Mouse (Mus musculus): Measurements from ENCODE around the gene Ldhc. TPM values are rescaled to one million over a fixed set of nuclear protein-coding genes. Genes with fewer than 3 reads are reported as not detected.
"Not testable (repeated sequence)": the region's sequence is repeated elsewhere in the genome, so short reads cannot be mapped to it uniquely, and the experiment has no call there.

Ldhc gene
- polyA plus RNA-seq, 1 experiment from 2014 or later = not detected

DNA sequence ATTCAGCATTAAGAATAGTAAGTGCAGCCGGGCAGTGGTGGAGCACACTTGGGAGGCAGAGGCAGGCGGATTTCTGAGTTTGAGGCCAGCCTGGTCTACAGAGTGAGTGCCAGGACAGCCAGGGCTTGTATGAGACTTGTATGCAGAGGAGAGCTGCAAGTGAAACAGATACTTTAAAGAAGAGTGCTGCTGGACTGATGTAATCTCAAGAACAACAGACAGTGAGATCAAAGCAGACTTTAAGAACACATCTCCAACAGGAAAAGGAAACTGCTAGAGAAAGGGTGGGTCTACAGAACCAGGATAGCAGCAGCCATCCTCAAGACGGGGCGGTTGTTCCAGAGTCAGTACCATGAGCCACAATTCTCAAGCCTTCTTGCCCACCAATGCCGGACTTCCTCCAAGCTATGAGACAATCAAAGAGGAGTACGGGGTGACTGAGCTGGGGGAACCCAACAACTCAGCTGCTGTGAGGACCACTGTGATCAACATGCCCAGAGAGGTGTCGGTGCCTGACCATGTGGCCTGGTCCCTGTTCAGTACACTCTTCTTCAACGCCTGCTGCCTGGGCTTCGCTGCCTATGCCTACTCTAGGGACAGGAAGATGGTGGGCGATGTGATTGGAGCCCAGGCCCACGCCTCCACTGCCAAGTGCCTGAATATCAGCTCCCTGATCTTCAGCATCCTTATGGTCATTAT, 28.7 kb upstream of the Ldhc start:
- WGBS (ENCODE audit: insufficient replicate concordance) = 81% methylated on average over 11 of the region's 11 CpGs
- H3K4me2 ChIP-seq; H3K36me3 ChIP-seq (ENCODE audit: control insufficient read depth, insufficient read depth, low read length); H3K9me3 ChIP-seq (replicated peaks; ENCODE audit: control insufficient read depth, low read length); H3K4me3 ChIP-seq (ENCODE audit: low read depth, low read length); H3K27me3 ChIP-seq (ENCODE audit: control insufficient read depth, insufficient read depth, low read length); H3K27ac ChIP-seq (ENCODE audit: low read depth, low read length); H3K9ac ChIP-seq (ENCODE audit: low read depth, low read length); ATAC-seq (replicated peaks; ENCODE audit: insufficient number of reproducible peaks, low FRiP score, low TSS enrichment): not testable (repeated sequence)
- peaks cover 27% of the 10 kb centered on the region for H3K4me1 ChIP-seq (ENCODE audit: control insufficient read depth, insufficient read depth, low read length)

DNA sequence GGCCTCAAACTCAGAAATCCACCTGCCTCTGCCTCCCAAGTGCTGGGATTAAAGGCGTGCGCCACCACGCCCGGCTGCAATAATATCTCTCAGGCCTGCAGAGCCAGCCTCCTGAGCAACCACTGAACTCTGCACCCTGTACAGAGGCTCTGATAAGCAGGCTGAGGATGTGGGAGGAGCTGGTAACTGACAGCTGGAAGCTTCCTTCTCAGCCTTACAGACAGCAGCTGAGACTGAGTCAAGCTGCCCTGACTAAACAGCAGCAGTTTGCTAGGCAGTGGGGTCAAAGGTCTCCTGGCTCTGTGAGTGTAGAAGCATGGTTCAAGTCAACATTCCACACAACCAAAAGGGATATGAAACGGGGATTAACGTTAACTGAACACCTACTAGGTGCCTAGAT, 27.7 kb upstream of the Ldhc start:
- 24% methylated on average over 6 of the region's 6 CpGs for WGBS (ENCODE audit: insufficient replicate concordance)
- H3K4me2 ChIP-seq = no peak overlapping the region
- peak; percentile 66 for ATAC-seq (replicated peaks; ENCODE audit: insufficient number of reproducible peaks, low FRiP score, low TSS enrichment)
- peaks cover 20% of the 10 kb centered on the region for H3K4me1 ChIP-seq (ENCODE audit: control insufficient read depth, insufficient read depth, low read length)
- no peaks in the 10 kb centered on the region for H3K36me3 ChIP-seq (ENCODE audit: control insufficient read depth, insufficient read depth, low read length)
- H3K27ac ChIP-seq (ENCODE audit: low read depth, low read length) = no peak overlapping the region
- no peak overlapping the region for H3K4me3 ChIP-seq (ENCODE audit: low read depth, low read length)
- H3K9ac ChIP-seq (ENCODE audit: low read depth, low read length) = no peak overlapping the region
- no peaks in the 10 kb centered on the region for H3K27me3 ChIP-seq (ENCODE audit: control insufficient read depth, insufficient read depth, low read length)
- no peaks in the 10 kb centered on the region for H3K9me3 ChIP-seq (replicated peaks; ENCODE audit: control insufficient read depth, low read length)

DNA sequence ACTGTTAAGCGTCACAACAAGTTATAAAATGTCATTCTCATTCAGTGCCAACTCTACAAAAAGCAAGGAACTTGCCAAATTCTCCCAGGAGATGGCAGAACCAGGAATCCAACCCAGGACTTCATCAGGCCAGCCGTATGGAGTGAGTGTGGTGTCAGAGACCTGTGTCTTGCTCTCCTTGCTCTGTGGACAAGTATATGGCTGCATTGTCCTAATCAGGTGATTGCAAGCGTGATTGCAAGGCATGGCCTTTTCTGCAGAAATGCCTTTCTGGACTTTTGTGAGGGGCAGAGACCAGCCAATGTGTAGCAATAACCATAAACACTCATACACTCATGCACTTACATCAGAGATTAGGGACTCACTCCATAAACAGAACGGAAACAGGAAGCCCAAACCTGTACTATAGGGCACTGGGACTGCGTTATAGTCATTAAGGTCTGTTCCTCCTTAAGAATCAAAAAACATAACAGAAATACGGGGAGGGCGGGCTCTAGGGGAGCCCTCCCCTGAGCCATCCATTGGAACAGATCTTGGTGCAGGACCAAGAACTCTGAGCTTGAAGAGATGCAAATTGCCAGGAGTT, 27.2 kb upstream of the Ldhc start:
- H3K36me3 ChIP-seq (ENCODE audit: control insufficient read depth, insufficient read depth, low read length) = no peaks in the 10 kb centered on the region
- H3K4me2 ChIP-seq = no peak overlapping the region
- no peak overlapping the region for H3K4me3 ChIP-seq (ENCODE audit: low read depth, low read length)
- WGBS (ENCODE audit: insufficient replicate concordance) = 75% methylated on average over 7 of the region's 7 CpGs
- H3K9me3 ChIP-seq (replicated peaks; ENCODE audit: control insufficient read depth, low read length) = no peaks in the 10 kb centered on the region
- H3K27me3 ChIP-seq (ENCODE audit: control insufficient read depth, insufficient read depth, low read length) = no peaks in the 10 kb centered on the region
- no peak overlapping the region for H3K9ac ChIP-seq (ENCODE audit: low read depth, low read length)
- no peak for ATAC-seq (replicated peaks; ENCODE audit: insufficient number of reproducible peaks, low FRiP score, low TSS enrichment)
- H3K4me1 ChIP-seq (ENCODE audit: control insufficient read depth, insufficient read depth, low read length) = peaks cover 24% of the 10 kb centered on the region
- H3K27ac ChIP-seq (ENCODE audit: low read depth, low read length) = no peak overlapping the region

DNA sequence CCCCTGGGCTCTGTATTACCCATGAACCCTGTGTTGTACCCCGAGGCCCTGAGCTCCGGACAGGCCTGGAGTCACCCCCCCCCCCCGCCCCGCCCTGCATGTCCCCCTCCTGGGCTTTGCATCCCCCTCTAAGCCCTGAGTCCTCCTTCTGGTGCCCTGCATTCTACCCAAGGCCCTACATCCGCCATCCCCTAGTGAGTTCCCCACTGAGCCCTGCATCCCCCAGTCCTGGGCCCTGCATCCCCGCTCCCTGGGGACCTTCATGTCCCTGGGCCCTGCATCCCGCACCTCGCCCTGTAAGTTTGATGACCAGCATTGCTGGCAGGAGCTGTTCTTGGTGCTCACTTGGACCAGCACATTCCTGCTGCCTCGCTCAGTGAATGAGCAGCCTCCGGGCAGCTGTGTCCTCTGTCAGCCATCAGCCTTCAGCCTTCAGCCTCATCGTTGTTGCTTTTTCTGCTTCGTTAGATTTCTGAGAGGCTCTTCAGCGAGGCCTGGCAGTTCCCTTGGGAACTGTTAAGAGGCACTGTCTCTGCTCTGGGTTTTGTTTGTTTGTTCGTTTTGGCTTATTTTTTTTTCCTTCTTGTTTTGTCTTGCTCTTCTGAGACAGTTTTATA, 25.9 kb upstream of the Ldhc start:
- H3K4me3 ChIP-seq (ENCODE audit: low read depth, low read length) = no peak overlapping the region
- 39% methylated on average over 11 of the region's 14 CpGs for WGBS (ENCODE audit: insufficient replicate concordance)
- ATAC-seq (replicated peaks; ENCODE audit: insufficient number of reproducible peaks, low FRiP score, low TSS enrichment) = no peak

DNA sequence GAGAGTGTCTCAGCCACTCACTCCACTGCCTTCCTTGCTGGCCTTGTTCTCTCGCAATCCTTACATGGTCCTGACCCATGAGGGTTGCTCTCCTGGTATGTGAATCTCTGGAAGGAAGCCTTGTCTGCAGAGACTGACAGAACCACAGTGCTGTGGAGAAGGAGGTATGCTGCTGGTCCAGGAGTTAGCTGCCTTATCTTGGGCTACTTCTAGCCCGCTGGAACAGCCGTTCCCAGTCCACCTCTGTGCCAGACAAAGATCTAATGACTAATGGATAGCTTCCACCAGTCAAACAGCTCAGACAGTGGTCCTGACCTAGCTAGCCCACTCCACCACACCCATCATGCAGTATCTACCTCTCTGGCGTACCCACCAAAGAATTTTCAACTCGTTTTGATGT, 24.6 kb upstream of the Ldhc start:
- Histone ChIP-seq H3K9ac (ENCODE audit: low read depth, low read length) (no peak overlapping the region), H3K4me1 (ENCODE audit: control insufficient read depth, insufficient read depth, low read length) (peaks cover 27% of the 10 kb centered on the region), H3K4me2 (no peak overlapping the region), H3K27ac (ENCODE audit: low read depth, low read length) (no peak overlapping the region), H3K9me3 (replicated peaks; ENCODE audit: control insufficient read depth, low read length) (no peaks in the 10 kb centered on the region), H3K4me3 (ENCODE audit: low read depth, low read length) (no peak overlapping the region), H3K36me3 (ENCODE audit: control insufficient read depth, insufficient read depth, low read length) (no peaks in the 10 kb centered on the region), H3K27me3 (ENCODE audit: control insufficient read depth, insufficient read depth, low read length) (no peaks in the 10 kb centered on the region)
- WGBS (ENCODE audit: insufficient replicate concordance) = 59% methylated on average over 5 of the region's 5 CpGs
- no peak for ATAC-seq (replicated peaks; ENCODE audit: insufficient number of reproducible peaks, low FRiP score, low TSS enrichment)

More for the DNA sequence above, 25.9 kb upstream of the Ldhc start:
- Histone ChIP-seq H3K27me3 (ENCODE audit: control insufficient read depth, insufficient read depth, low read length) (no peaks in the 10 kb centered on the region), H3K9ac (ENCODE audit: low read depth, low read length) (no peak overlapping the region), H3K4me2 (no peak overlapping the region), H3K36me3 (ENCODE audit: control insufficient read depth, insufficient read depth, low read length) (no peaks in the 10 kb centered on the region), H3K4me1 (ENCODE audit: control insufficient read depth, insufficient read depth, low read length) (peaks cover 34% of the 10 kb centered on the region), H3K9me3 (replicated peaks; ENCODE audit: control insufficient read depth, low read length) (no peaks in the 10 kb centered on the region), H3K27ac (ENCODE audit: low read depth, low read length) (no peak overlapping the region)

DNA sequence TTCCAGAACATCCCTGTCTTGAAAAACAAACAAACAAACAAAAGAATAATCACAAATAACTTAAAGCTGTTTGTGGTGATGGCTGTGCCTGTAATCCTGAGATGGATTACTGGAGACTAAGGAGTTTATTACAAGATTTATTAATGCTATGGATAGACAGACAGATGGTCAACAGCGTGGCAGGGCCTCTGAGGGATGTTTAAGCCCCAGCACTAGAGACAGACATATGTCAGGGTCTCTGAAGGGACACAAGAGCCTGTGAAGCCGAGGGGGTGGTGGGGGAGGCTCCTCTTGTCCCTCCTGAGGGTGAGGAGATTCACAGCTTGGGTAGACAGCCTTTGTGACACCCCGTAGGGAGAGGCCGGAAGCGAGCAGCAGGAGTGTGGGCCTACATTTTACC, 23.9 kb upstream of the Ldhc start:
- no peak overlapping the region for H3K4me3 ChIP-seq (ENCODE audit: low read depth, low read length)
- peaks cover 24% of the 10 kb centered on the region for H3K4me1 ChIP-seq (ENCODE audit: control insufficient read depth, insufficient read depth, low read length)
- no peak overlapping the region for H3K4me2 ChIP-seq
- H3K36me3 ChIP-seq (ENCODE audit: control insufficient read depth, insufficient read depth, low read length) = no peaks in the 10 kb centered on the region
- H3K27ac ChIP-seq (ENCODE audit: low read depth, low read length) = no peak overlapping the region
- H3K9me3 ChIP-seq (replicated peaks; ENCODE audit: control insufficient read depth, low read length) = no peaks in the 10 kb centered on the region
- no peak for ATAC-seq (replicated peaks; ENCODE audit: insufficient number of reproducible peaks, low FRiP score, low TSS enrichment)
- H3K9ac ChIP-seq (ENCODE audit: low read depth, low read length) = no peak overlapping the region
- no peaks in the 10 kb centered on the region for H3K27me3 ChIP-seq (ENCODE audit: control insufficient read depth, insufficient read depth, low read length)
- WGBS (ENCODE audit: insufficient replicate concordance) = 60% methylated on average over 5 of the region's 5 CpGs

DNA sequence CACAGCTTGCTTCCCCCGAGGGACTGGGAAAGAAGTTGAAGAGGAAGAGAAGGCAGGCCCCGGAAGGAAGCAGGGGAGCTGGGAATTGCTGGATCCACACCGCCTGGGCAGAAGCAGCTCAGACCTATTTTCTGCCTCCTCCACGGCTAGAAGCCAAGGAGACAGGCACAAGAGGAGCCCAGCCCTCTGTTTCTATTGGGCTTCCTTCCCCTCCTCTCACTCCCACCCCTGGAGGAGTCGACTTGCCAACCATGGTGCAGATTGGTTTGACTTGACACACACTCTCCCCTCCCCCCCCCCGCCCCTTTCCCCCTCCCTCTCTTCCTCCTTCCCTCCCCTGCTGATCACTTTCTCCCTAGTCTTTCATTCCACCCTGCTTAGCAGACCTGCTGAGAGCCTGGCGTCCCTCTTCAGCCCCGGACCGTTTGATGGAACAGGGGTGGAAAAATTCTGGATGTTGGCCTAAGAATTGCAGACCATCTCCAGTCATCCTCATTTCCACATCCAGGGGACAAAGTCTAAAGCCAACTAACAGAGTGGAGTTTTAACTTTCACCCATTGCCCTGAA, 22.8 kb upstream of the Ldhc start:
- Histone ChIP-seq H3K27me3 (ENCODE audit: control insufficient read depth, insufficient read depth, low read length) (no peaks in the 10 kb centered on the region), H3K36me3 (ENCODE audit: control insufficient read depth, insufficient read depth, low read length) (no peaks in the 10 kb centered on the region), H3K4me1 (ENCODE audit: control insufficient read depth, insufficient read depth, low read length) (peaks cover 23% of the 10 kb centered on the region), H3K4me2 (peak overlapping the region; percentile 11; the same call in 1 of the 2 replicates), H3K4me3 (ENCODE audit: low read depth, low read length) (no peak overlapping the region), H3K9me3 (replicated peaks; ENCODE audit: control insufficient read depth, low read length) (no peaks in the 10 kb centered on the region), H3K27ac (ENCODE audit: low read depth, low read length) (peak overlapping the region; percentile 30), H3K9ac (ENCODE audit: low read depth, low read length) (peak overlapping the region; percentile 6; the same call in 1 of the 2 replicates)
- ATAC-seq (replicated peaks; ENCODE audit: insufficient number of reproducible peaks, low FRiP score, low TSS enrichment) = 0 out of 2 replicates have a peak, but pooled peaks have one; percentile 29
- WGBS (ENCODE audit: insufficient replicate concordance) = 3% methylated on average over 9 of the region's 9 CpGs

- Histone ChIP-seq H3K4me2 (peak overlapping the region; percentile 32; the same call in 1 of the 2 replicates), H3K9ac (ENCODE audit: low read depth, low read length) (peak overlapping the region; percentile 6; the same call in 1 of the 2 replicates), H3K4me3 (ENCODE audit: low read depth, low read length) (no peak overlapping the region), H3K36me3 (ENCODE audit: control insufficient read depth, insufficient read depth, low read length) (no peaks in the 10 kb centered on the region), H3K9me3 (replicated peaks; ENCODE audit: control insufficient read depth, low read length) (no peaks in the 10 kb centered on the region), H3K4me1 (ENCODE audit: control insufficient read depth, insufficient read depth, low read length) (peaks cover 19% of the 10 kb centered on the region), H3K27ac (ENCODE audit: low read depth, low read length) (peak overlapping the region; percentile 30), H3K27me3 (ENCODE audit: control insufficient read depth, insufficient read depth, low read length) (no peaks in the 10 kb centered on the region)
- ATAC-seq (replicated peaks; ENCODE audit: insufficient number of reproducible peaks, low FRiP score, low TSS enrichment) = no peak
- WGBS (ENCODE audit: insufficient replicate concordance) = 16% methylated on average over 8 of the region's 8 CpGs
Observed at GRCm38 (mm10) chr7:46838891-46839302, 22.1 kb upstream of the Ldhc start.
